Mouse (Mus musculus): Measurements from ENCODE around the gene Slc30a1. TPM values are rescaled to one million over a fixed set of nuclear protein-coding genes. Genes with fewer than 3 reads are reported as not detected.

Slc30a1 gene
- polyA plus RNA-seq, 1 experiment from 2014 or later, result 2.0 TPM

GRCm38 (mm10) chr1:191946261-191946660 lies 39.7 kb downstream of the Slc30a1 start:
- H3K27ac ChIP-seq (ENCODE audit: low read depth, low read length), result no peak overlapping the region
- no peak overlapping the region for H3K4me2 ChIP-seq (replicated peaks; ENCODE audit: low read depth, low read length)
- no peaks in the 10 kb centered on the region for H3K36me3 ChIP-seq (ENCODE audit: control insufficient read depth, insufficient read depth, low read length)
- no peak overlapping the region for H3K9ac ChIP-seq (ENCODE audit: low read depth, low read length)
- WGBS, result 72% methylated on average over 7 of the region's 7 CpGs
- H3K4me3 ChIP-seq (ENCODE audit: low read length), result no peak overlapping the region
- H3K9me3 ChIP-seq (ENCODE audit: control insufficient read depth, low read length), result no peaks in the 10 kb centered on the region
- no peak for ATAC-seq (ENCODE audit: low FRiP score, low TSS enrichment)
- no peaks in the 10 kb centered on the region for H3K27me3 ChIP-seq (ENCODE audit: control insufficient read depth, insufficient read depth, low read length)
- H3K4me1 ChIP-seq (ENCODE audit: control insufficient read depth, insufficient read depth, low read length), result no peaks in the 10 kb centered on the region

GRCm38 (mm10) chr1:191946835-191947234 lies 40.3 kb downstream of the Slc30a1 start:
- ATAC-seq (ENCODE audit: low FRiP score, low TSS enrichment), result no peak
- H3K9me3 ChIP-seq (ENCODE audit: control insufficient read depth, low read length), result no peaks in the 10 kb centered on the region
- H3K4me1 ChIP-seq (ENCODE audit: control insufficient read depth, insufficient read depth, low read length), result no peaks in the 10 kb centered on the region
- no peaks in the 10 kb centered on the region for H3K36me3 ChIP-seq (ENCODE audit: control insufficient read depth, insufficient read depth, low read length)
- H3K27me3 ChIP-seq (ENCODE audit: control insufficient read depth, insufficient read depth, low read length), result no peaks in the 10 kb centered on the region
- no peak overlapping the region for H3K4me3 ChIP-seq (ENCODE audit: low read length)
- H3K27ac ChIP-seq (ENCODE audit: low read depth, low read length), result no peak overlapping the region
- H3K4me2 ChIP-seq (replicated peaks; ENCODE audit: low read depth, low read length), result no peak overlapping the region
- H3K9ac ChIP-seq (ENCODE audit: low read depth, low read length), result no peak overlapping the region
- WGBS, result 79% methylated on average over 2 of the region's 2 CpGs

GRCm38 (mm10) chr1:191947796-191948195 lies 41.2 kb downstream of the Slc30a1 start:
- H3K4me2 ChIP-seq (replicated peaks; ENCODE audit: low read depth, low read length), result no peak overlapping the region

DNA sequence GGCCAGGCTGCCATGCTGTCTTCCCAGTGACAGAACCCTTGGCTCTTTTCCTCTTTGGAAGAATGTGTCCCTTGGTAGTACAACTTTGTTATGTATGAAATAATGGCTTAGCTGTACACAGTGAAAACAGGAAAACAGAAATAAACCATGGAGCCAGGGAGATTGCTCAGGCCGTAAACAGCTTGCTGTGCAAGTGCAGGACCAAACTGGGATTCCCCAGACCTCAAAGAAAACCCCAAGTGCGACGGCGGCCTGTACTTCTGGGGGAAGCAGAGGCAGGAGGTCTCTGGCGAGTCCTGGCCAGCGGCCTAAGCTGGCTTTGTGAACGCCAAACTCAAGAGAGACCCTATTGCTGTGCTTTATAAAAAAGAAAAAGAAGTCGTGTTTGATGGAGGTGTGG lies 42.0 kb downstream of the Slc30a1 start:
- Histone ChIP-seq H3K36me3 (ENCODE audit: control insufficient read depth, insufficient read depth, low read length) (no peaks in the 10 kb centered on the region), H3K9me3 (ENCODE audit: control insufficient read depth, low read length) (no peaks in the 10 kb centered on the region), H3K4me1 (ENCODE audit: control insufficient read depth, insufficient read depth, low read length) (no peaks in the 10 kb centered on the region), H3K27ac (ENCODE audit: low read depth, low read length) (no peak overlapping the region), H3K27me3 (ENCODE audit: control insufficient read depth, insufficient read depth, low read length) (no peaks in the 10 kb centered on the region), H3K4me3 (ENCODE audit: low read length) (no peak overlapping the region), H3K9ac (ENCODE audit: low read depth, low read length) (no peak overlapping the region), H3K4me2 (replicated peaks; ENCODE audit: low read depth, low read length) (no peak overlapping the region)
- WGBS, result 72% methylated on average over 8 of the region's 8 CpGs
- ATAC-seq (ENCODE audit: low FRiP score, low TSS enrichment), result no peak

More at GRCm38 (mm10) chr1:191947796-191948195, 41.2 kb downstream of the Slc30a1 start:
- Histone ChIP-seq H3K27me3 (ENCODE audit: control insufficient read depth, insufficient read depth, low read length) (no peaks in the 10 kb centered on the region), H3K9me3 (ENCODE audit: control insufficient read depth, low read length) (no peaks in the 10 kb centered on the region), H3K36me3 (ENCODE audit: control insufficient read depth, insufficient read depth, low read length) (no peaks in the 10 kb centered on the region), H3K9ac (ENCODE audit: low read depth, low read length) (no peak overlapping the region), H3K4me3 (ENCODE audit: low read length) (no peak overlapping the region), H3K27ac (ENCODE audit: low read depth, low read length) (no peak overlapping the region), H3K4me1 (ENCODE audit: control insufficient read depth, insufficient read depth, low read length) (no peaks in the 10 kb centered on the region)
- 56% methylated on average over 8 of the region's 8 CpGs for WGBS
- no peak for ATAC-seq (ENCODE audit: low FRiP score, low TSS enrichment)

- Histone ChIP-seq H3K36me3 (ENCODE audit: control insufficient read depth, insufficient read depth, low read length) (no peaks in the 10 kb centered on the region), H3K27ac (ENCODE audit: low read depth, low read length) (no peak overlapping the region), H3K9me3 (ENCODE audit: control insufficient read depth, low read length) (no peaks in the 10 kb centered on the region), H3K4me2 (replicated peaks; ENCODE audit: low read depth, low read length) (no peak overlapping the region), H3K9ac (ENCODE audit: low read depth, low read length) (no peak overlapping the region), H3K4me3 (ENCODE audit: low read length) (no peak overlapping the region), H3K27me3 (ENCODE audit: control insufficient read depth, insufficient read depth, low read length) (no peaks in the 10 kb centered on the region), H3K4me1 (ENCODE audit: control insufficient read depth, insufficient read depth, low read length) (no peaks in the 10 kb centered on the region)
- no peak for ATAC-seq (ENCODE audit: low FRiP score, low TSS enrichment)
- WGBS, result 64% methylated on average over 2 of the region's 2 CpGs
Observed at GRCm38 (mm10) chr1:191950611-191951010, 44.0 kb downstream of the Slc30a1 start.

GRCm38 (mm10) chr1:191952733-191953335 lies 46.3 kb downstream of the Slc30a1 start:
- H3K9ac ChIP-seq (ENCODE audit: low read depth, low read length), result no peak overlapping the region
- no peaks in the 10 kb centered on the region for H3K36me3 ChIP-seq (ENCODE audit: control insufficient read depth, insufficient read depth, low read length)
- H3K27ac ChIP-seq (ENCODE audit: low read depth, low read length), result no peak overlapping the region
- no peak overlapping the region for H3K4me2 ChIP-seq (replicated peaks; ENCODE audit: low read depth, low read length)
- no peaks in the 10 kb centered on the region for H3K9me3 ChIP-seq (ENCODE audit: control insufficient read depth, low read length)
- 88% methylated on average over 11 of the region's 11 CpGs for WGBS
- no peaks in the 10 kb centered on the region for H3K4me1 ChIP-seq (ENCODE audit: control insufficient read depth, insufficient read depth, low read length)
- no peak for ATAC-seq (ENCODE audit: low FRiP score, low TSS enrichment)
- H3K4me3 ChIP-seq (ENCODE audit: low read length), result no peak overlapping the region
- no peaks in the 10 kb centered on the region for H3K27me3 ChIP-seq (ENCODE audit: control insufficient read depth, insufficient read depth, low read length)

- no peaks in the 10 kb centered on the region for H3K4me1 ChIP-seq (ENCODE audit: control insufficient read depth, insufficient read depth, low read length)
- H3K4me2 ChIP-seq (replicated peaks; ENCODE audit: low read depth, low read length), result no peak overlapping the region
- no peaks in the 10 kb centered on the region for H3K9me3 ChIP-seq (ENCODE audit: control insufficient read depth, low read length)
- no peak overlapping the region for H3K9ac ChIP-seq (ENCODE audit: low read depth, low read length)
- H3K27ac ChIP-seq (ENCODE audit: low read depth, low read length), result peak overlapping the region; percentile 37; the same call in 1 of the 2 replicates
- no peak; the same call in 1 of the 2 replicates for ATAC-seq (ENCODE audit: low FRiP score, low TSS enrichment)
- no peaks in the 10 kb centered on the region for H3K27me3 ChIP-seq (ENCODE audit: control insufficient read depth, insufficient read depth, low read length)
- H3K36me3 ChIP-seq (ENCODE audit: control insufficient read depth, insufficient read depth, low read length), result no peaks in the 10 kb centered on the region
- 61% methylated on average over 3 of the region's 3 CpGs for WGBS
- no peak overlapping the region for H3K4me3 ChIP-seq (ENCODE audit: low read length)
Observed at GRCm38 (mm10) chr1:191955101-191955500, 48.5 kb downstream of the Slc30a1 start.

GRCm38 (mm10) chr1:191956261-191956660 lies 49.7 kb downstream of the Slc30a1 start:
- Histone ChIP-seq H3K4me3 (ENCODE audit: low read length) (no peak overlapping the region), H3K27ac (ENCODE audit: low read depth, low read length) (peak overlapping the region; percentile 71; the same call in 1 of the 2 replicates), H3K27me3 (ENCODE audit: control insufficient read depth, insufficient read depth, low read length) (no peaks in the 10 kb centered on the region), H3K36me3 (ENCODE audit: control insufficient read depth, insufficient read depth, low read length) (no peaks in the 10 kb centered on the region), H3K4me2 (replicated peaks; ENCODE audit: low read depth, low read length) (peak overlapping the region; percentile 19; the same call in 1 of the 2 replicates), H3K4me1 (ENCODE audit: control insufficient read depth, insufficient read depth, low read length) (no peaks in the 10 kb centered on the region), H3K9ac (ENCODE audit: low read depth, low read length) (no peak overlapping the region; the same call in 1 of the 2 replicates), H3K9me3 (ENCODE audit: control insufficient read depth, low read length) (no peaks in the 10 kb centered on the region)
- no peak for ATAC-seq (ENCODE audit: low FRiP score, low TSS enrichment)
- 70% methylated on average over 3 of the region's 3 CpGs for WGBS

DNA sequence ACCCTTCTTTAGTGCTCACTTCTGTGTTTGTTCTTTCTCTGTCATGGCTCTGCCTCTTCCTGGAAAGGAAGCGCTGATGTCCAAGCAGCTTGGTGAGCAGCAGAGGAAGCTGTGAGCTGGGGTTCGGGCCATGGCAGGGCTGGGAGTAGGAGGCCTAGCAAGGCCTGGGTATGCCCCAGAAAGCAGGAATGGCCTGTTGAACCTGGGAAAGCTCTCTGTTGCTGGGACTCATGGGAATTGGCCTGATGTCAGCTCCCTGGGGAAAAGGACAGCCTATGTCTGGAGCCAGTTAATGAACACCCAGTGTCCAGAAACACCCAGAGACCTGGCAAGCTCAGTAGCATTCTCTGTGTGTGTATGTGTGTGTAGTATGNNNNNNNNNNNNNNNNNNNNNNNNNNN lies 50.3 kb downstream of the Slc30a1 start:
- 86% methylated on average over 2 of the region's 2 CpGs for WGBS
- no peaks in the 10 kb centered on the region for H3K9me3 ChIP-seq (ENCODE audit: control insufficient read depth, low read length)
- no peak for ATAC-seq (ENCODE audit: low FRiP score, low TSS enrichment)
- H3K4me1 ChIP-seq (ENCODE audit: control insufficient read depth, insufficient read depth, low read length), result no peaks in the 10 kb centered on the region
- no peaks in the 10 kb centered on the region for H3K27me3 ChIP-seq (ENCODE audit: control insufficient read depth, insufficient read depth, low read length)
- peak overlapping the region; percentile 19; the same call in 1 of the 2 replicates for H3K4me2 ChIP-seq (replicated peaks; ENCODE audit: low read depth, low read length)
- H3K4me3 ChIP-seq (ENCODE audit: low read length), result no peak overlapping the region
- no peaks in the 10 kb centered on the region for H3K36me3 ChIP-seq (ENCODE audit: control insufficient read depth, insufficient read depth, low read length)
- H3K27ac ChIP-seq (ENCODE audit: low read depth, low read length), result peak overlapping the region; percentile 47; the same call in 1 of the 2 replicates
- no peak overlapping the region for H3K9ac ChIP-seq (ENCODE audit: low read depth, low read length)

Measured in kidney, embryonic 14.5 days (tissue).